Mouse (Mus musculus) stomach, postnatal 0 days (tissue): Measurements from ENCODE around the gene Gabarapl1.

Source experiments
- CTCF ChIP-seq: IDR thresholded peaks from 2 replicates; pipeline ENCODE4 v1.5.1; 2016; ENCODE audit warnings: antibody characterized with exemption, low read depth, mild to moderate bottlenecking, moderate library complexity
- EP300 ChIP-seq: optimal IDR thresholded peaks from 2 replicates; pipeline ENCODE3; 2016; ENCODE audit warnings: antibody characterized with exemption

DNA sequence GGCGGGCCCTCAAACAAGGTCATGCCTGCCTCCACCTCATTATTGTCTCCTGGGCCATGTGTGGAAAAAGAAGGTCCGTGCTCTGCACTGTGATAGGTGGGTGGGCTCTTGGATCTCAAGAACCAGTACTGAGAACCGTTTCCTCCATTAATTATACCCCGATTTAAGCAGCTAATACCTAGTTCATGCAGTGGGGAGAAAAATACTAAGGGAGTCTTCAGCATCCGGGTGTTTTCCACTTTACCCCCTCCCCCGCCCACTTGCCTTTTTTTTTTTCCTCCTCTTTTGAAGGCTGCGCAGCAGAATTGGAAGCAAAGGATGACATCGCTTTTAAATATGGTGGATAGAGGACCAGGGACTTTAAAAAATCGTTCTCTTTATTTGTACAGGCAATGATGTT, 1.1 kb downstream of the Gabarapl1 start:
- TF ChIP-seq CTCF: no peak
- TF ChIP-seq EP300: no peak
